Comparison of ENCODE assay signal across 8 mouse cellular contexts in the genomic region with DNA sequence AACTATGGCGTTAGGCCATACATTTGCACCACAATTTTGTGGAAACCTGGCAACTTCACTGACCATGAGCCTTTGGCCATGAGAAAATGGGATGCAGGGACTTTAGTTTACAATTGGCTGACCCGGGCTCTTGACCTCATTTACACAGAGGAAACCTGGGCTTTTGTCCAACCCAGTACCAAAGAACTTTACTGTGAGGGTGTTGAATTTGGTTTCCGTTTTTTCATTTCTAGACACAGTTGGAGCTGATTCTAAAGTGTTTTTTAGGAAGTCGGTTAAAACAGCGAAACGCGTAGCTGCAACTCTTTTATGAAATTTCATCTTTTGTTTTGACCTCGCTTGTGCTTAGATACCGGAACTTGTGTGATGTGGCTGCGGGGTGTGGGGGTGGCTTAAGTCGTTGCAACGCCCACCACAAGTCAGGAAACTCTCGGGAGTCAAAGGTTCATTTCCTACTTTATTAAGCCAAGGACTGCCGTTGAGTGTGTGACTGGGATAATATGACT.
DNase-seq lines count a peak whose midpoint lies in the region; ATAC-seq and TF ChIP-seq lines count a peak whose summit lies in the region.

No protein-coding gene starts in this region.

- H3K79me2 ChIP-seq in macrophage (ENCODE audit: inconsistent target), result no peaks in the 10 kb centered on the region

- H3K27me3 ChIP-seq in intestine, embryonic 15.5 days (replicated peaks), result no peaks in the 10 kb centered on the region
- no peaks in the 10 kb centered on the region for H3K27me3 ChIP-seq in intestine, postnatal 0 days (replicated peaks; ENCODE audit: control insufficient read depth, insufficient read depth, low read length)
- H3K27me3 ChIP-seq in midbrain, embryonic 16.5 days (ENCODE audit: control insufficient read depth, insufficient read depth, low read depth, low read length), result no peaks in the 10 kb centered on the region

- peak; percentile 33 for DNase-seq in kidney, adult 18-20 months
- no peak for DNase-seq in left cerebral cortex, adult 18-20 months (ENCODE audit: low spot score in 2 of 2)
- DNase-seq in urinary bladder, postnatal 25 days (ENCODE audit: low spot score), result no peak

- WGBS in intestine, embryonic 15.5 days, result 64% methylated on average over 14 of the region's 14 CpGs
- WGBS in intestine, postnatal 0 days, result 65% methylated on average over 14 of the region's 14 CpGs
- 6% methylated on average over 14 of the region's 14 CpGs for WGBS in macrophage (ENCODE audit: missing documents)
- WGBS in midbrain, embryonic 16.5 days, result 75% methylated on average over 14 of the region's 14 CpGs

- H3K4me2 ChIP-seq in intestine, embryonic 15.5 days (replicated peaks), result no peak overlapping the region
- no peak overlapping the region for H3K4me2 ChIP-seq in intestine, postnatal 0 days (replicated peaks; ENCODE audit: low read depth)
- H3K4me2 ChIP-seq in midbrain, embryonic 16.5 days (ENCODE audit: low read length), result no peak overlapping the region

- TF ChIP-seq CTCF in intestine, postnatal 0 days (IDR thresholded peaks at IDR 0.05; ENCODE audit: low read depth), result no peak

- no peaks in the 10 kb centered on the region for H3K36me3 ChIP-seq in intestine, embryonic 15.5 days
- H3K36me3 ChIP-seq in intestine, postnatal 0 days (ENCODE audit: control insufficient read depth, insufficient read depth), result no peaks in the 10 kb centered on the region
- peaks cover 16% of the 10 kb centered on the region; the same call in 1 of the 2 replicates for H3K36me3 ChIP-seq in macrophage (ENCODE audit: inconsistent target)
- H3K36me3 ChIP-seq in midbrain, embryonic 16.5 days (ENCODE audit: control insufficient read depth, insufficient read depth, low read length), result no peaks in the 10 kb centered on the region

- H3K4me3 ChIP-seq in intestine, embryonic 15.5 days (replicated peaks), result no peak overlapping the region
- H3K4me3 ChIP-seq in intestine, postnatal 0 days (ENCODE audit: low read depth, low read length), result no peak overlapping the region
- H3K4me3 ChIP-seq in brown adipose tissue, adult 24 weeks (ENCODE audit: insufficient read depth, low read depth, low read length), result peak overlapping the region; percentile 29
- no peak overlapping the region for H3K4me3 ChIP-seq in macrophage (ENCODE audit: inconsistent target)
- no peak overlapping the region for H3K4me3 ChIP-seq in midbrain, embryonic 16.5 days (ENCODE audit: low read depth, low read length)

- peaks cover 3% of the 10 kb centered on the region; the same call in 1 of the 2 replicates for H3K4me1 ChIP-seq in intestine, embryonic 15.5 days (replicated peaks)
- H3K4me1 ChIP-seq in intestine, postnatal 0 days (replicated peaks; ENCODE audit: control insufficient read depth, insufficient read depth, low read length), result no peaks in the 10 kb centered on the region
- peaks cover 9% of the 10 kb centered on the region; the same call in 1 of the 2 replicates for H3K4me1 ChIP-seq in brown adipose tissue, adult 24 weeks (ENCODE audit: control insufficient read depth, insufficient read depth, insufficient read length, low read length)
- peaks cover 18% of the 10 kb centered on the region for H3K4me1 ChIP-seq in midbrain, embryonic 16.5 days (ENCODE audit: control insufficient read depth, insufficient read depth, low read length)

- no peak overlapping the region for H3K9ac ChIP-seq in intestine, embryonic 15.5 days
- no peak overlapping the region for H3K9ac ChIP-seq in intestine, postnatal 0 days (ENCODE audit: low read depth, low read length)
- H3K9ac ChIP-seq in midbrain, embryonic 16.5 days (ENCODE audit: low read depth, low read length), result no peak overlapping the region

- ATAC-seq in intestine, embryonic 15.5 days, result 0 out of 2 replicates have a peak, but pooled peaks have one; percentile 59
- ATAC-seq in intestine, postnatal 0 days, result no peak
- ATAC-seq in midbrain, embryonic 16.5 days, result no peak

- 0 out of 2 replicates have a peak overlapping the region, but pooled peaks have one; percentile 48 for H3K27ac ChIP-seq in intestine, embryonic 15.5 days
- H3K27ac ChIP-seq in intestine, postnatal 0 days (ENCODE audit: low read depth, low read length), result no peak overlapping the region
- peak overlapping the region; percentile 71 for H3K27ac ChIP-seq in brown adipose tissue, adult 24 weeks (replicated peaks; ENCODE audit: low read depth, low read length)
- peak overlapping the region; percentile 21 for H3K27ac ChIP-seq in macrophage
- H3K27ac ChIP-seq in midbrain, embryonic 16.5 days (ENCODE audit: low read length), result no peak overlapping the region

- no peaks in the 10 kb centered on the region for H3K9me3 ChIP-seq in intestine, embryonic 15.5 days
- H3K9me3 ChIP-seq in intestine, postnatal 0 days (ENCODE audit: control insufficient read depth), result no peaks in the 10 kb centered on the region
- no peaks in the 10 kb centered on the region; the same call in 1 of the 2 replicates for H3K9me3 ChIP-seq in midbrain, embryonic 16.5 days (replicated peaks; ENCODE audit: control insufficient read depth, low read length, poor library complexity, severe bottlenecking)

Comparison
In these comparisons a context has a peak if more than half of its experiments do, and no peak if none do; other contexts are left out.
1. H3K27ac ChIP-seq: peak in intestine, embryonic 15.5 days (single experiment), brown adipose tissue, adult 24 weeks (single experiment) and macrophage (single experiment); none in intestine, postnatal 0 days (single experiment) and midbrain, embryonic 16.5 days (single experiment).